Mouse (Mus musculus) thymus, adult 2 months (tissue): Measurements from ENCODE around the gene Arl15. TPM values are rescaled to one million over a fixed set of nuclear protein-coding genes. Genes with fewer than 3 reads are reported as not detected.
A peak's percentile ranks its signal among the peaks of the same experiment; 100 is the strongest.

Experiments used
- DNase-seq: peaks from one replicate; pipeline ENCODE4 v3.0.0; 2021
- H3K27ac ChIP-seq: fragments of 200-500 bp; 2 replicates; pipeline ENCODE4 v1.5.1; 2012; ENCODE audit warnings: low read length, control low read depth; ENCODE audit not compliant: control insufficient read depth, insufficient read depth
- H3K27me3 ChIP-seq: fragments of 200-500 bp; 2 replicates; pipeline ENCODE4 v1.6.1; 2012; ENCODE audit warnings: mild to moderate bottlenecking, low read length, moderate library complexity, mixed read lengths; ENCODE audit not compliant: control insufficient read depth, insufficient read depth
- H3K36me3 ChIP-seq: fragments of 200-500 bp; 2 replicates; pipeline ENCODE4 v1.6.1; 2012; ENCODE audit warnings: mild to moderate bottlenecking, low read length, moderate library complexity; ENCODE audit not compliant: control insufficient read depth, insufficient read depth
- H3K4me1 ChIP-seq: fragments of 200-500 bp; replicated peaks from 2 replicates; pipeline ENCODE4 v1.6.1; 2012; ENCODE audit warnings: low read length; ENCODE audit not compliant: control insufficient read depth, insufficient read depth
- H3K4me3 ChIP-seq: fragments of 200-500 bp; 2 replicates; pipeline ENCODE4 v1.5.1; 2012; ENCODE audit warnings: mild to moderate bottlenecking, low read length, control low read depth, moderate library complexity; ENCODE audit not compliant: control insufficient read depth, insufficient read depth
- CTCF ChIP-seq: fragments of 200-500 bp; IDR thresholded peaks from 2 replicates; pipeline ENCODE4 v1.5.1; 2012; ENCODE audit warnings: mild to moderate bottlenecking, control low read depth, low read length, moderate library complexity, borderline replicate concordance; ENCODE audit not compliant: control insufficient read depth, poor library complexity, insufficient read depth; ENCODE audit errors: extremely low read depth
- POLR2A ChIP-seq: fragments of 200-500 bp; IDR thresholded peaks from 2 replicates; pipeline ENCODE4 v1.6.1; 2012; ENCODE audit warnings: mild to moderate bottlenecking, low read length, control low read depth, moderate library complexity; ENCODE audit not compliant: control insufficient read depth, poor library complexity, insufficient read depth; ENCODE audit errors: extremely low read depth
- WGBS: fragments of 180-500 bp; shearing (Covaris S2); methylation state at CpG from one replicate; pipeline ENCODE4 v1.1.7; 2018; 5-methylcytosine and 5-hydroxymethylcytosine counted together
- polyA plus RNA-seq: library from polyadenylated mRNA; depleted of rRNA; stranded (reverse); fragments of >200 nt; gene quantifications from 2 replicates; pipeline ENCODE4 v1.2.3, GENCODE M21; 2012

Arl15 gene
- polyA plus RNA-seq, 1 experiment = 4.9 TPM

DNA sequence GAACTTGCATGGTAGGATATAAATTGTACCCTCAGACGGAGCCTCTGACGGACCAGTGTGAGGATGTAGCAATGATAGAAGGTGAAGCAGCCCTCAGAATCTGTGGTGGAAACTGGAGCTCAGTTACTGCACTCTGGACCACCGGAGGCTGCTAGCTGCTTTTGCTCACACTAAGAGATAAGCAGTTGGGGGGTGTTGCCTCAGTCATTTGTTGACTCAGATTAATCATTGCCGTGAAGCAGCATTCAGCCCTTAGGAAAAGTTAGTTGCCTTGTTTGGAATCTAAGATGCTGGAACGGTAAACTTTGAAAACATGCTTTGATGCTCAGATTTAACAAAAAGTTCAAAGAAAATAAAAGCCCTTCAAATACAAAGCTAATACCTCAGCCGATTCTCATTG, 270.7 kb downstream of the Arl15 start:
- Histone ChIP-seq H3K4me3 (no peak overlapping the region), H3K27me3 (no peaks in the 10 kb centered on the region), H3K36me3 (no peaks in the 10 kb centered on the region), H3K27ac (no peak overlapping the region), H3K4me1 (no peaks in the 10 kb centered on the region)
- TF ChIP-seq POLR2A = no peak
- no peak for TF ChIP-seq CTCF
- WGBS = 94% methylated on average over 6 of the region's 6 CpGs
- DNase-seq = no peak

GRCm38 (mm10) chr13:114068421-114068820, 274.1 kb downstream of the Arl15 start:
- Histone ChIP-seq H3K36me3 (no peaks in the 10 kb centered on the region), H3K27me3 (no peaks in the 10 kb centered on the region), H3K4me1 (no peaks in the 10 kb centered on the region), H3K27ac (no peak overlapping the region), H3K4me3 (no peak overlapping the region)
- WGBS = 99% methylated on average over 5 of the region's 5 CpGs
- TF ChIP-seq CTCF (no peak), POLR2A (no peak)
- DNase-seq = no peak

DNA sequence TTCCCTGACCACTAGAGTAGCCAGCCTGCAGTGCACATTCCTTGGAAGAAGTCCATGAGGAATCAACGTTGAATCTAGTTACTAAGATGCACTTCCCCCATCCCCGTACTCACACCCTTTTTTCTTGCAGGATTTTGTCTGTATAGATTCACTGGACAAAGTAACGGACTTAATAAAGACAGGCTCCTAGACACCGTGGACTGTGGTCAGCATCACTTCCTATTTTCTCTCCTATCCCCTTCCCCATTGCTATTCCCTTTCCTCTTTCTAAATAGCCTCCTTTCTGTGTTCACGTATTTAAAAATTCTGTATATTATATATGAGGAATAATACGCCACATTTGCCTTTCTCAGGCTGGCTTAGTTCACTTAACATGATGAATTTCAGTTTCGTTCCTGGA, 277.1 kb downstream of the Arl15 start:
- no peak overlapping the region for H3K4me3 ChIP-seq
- H3K36me3 ChIP-seq = no peaks in the 10 kb centered on the region
- no peak for DNase-seq
- no peaks in the 10 kb centered on the region for H3K27me3 ChIP-seq
- H3K4me1 ChIP-seq = no peaks in the 10 kb centered on the region
- TF ChIP-seq POLR2A (no peak), CTCF (no peak)
- H3K27ac ChIP-seq = no peak overlapping the region
- WGBS = 91% methylated on average over 7 of the region's 7 CpGs

- 90% methylated on average over 8 of the region's 8 CpGs for WGBS
- no peak overlapping the region for H3K27ac ChIP-seq
- DNase-seq = no peak
- H3K27me3 ChIP-seq = no peaks in the 10 kb centered on the region
- H3K36me3 ChIP-seq = no peaks in the 10 kb centered on the region
- no peak for TF ChIP-seq POLR2A
- no peak for TF ChIP-seq CTCF
- H3K4me3 ChIP-seq = no peak overlapping the region
- no peaks in the 10 kb centered on the region for H3K4me1 ChIP-seq
Measured at GRCm38 (mm10) chr13:114074471-114074870, 280.2 kb downstream of the Arl15 start.

DNA sequence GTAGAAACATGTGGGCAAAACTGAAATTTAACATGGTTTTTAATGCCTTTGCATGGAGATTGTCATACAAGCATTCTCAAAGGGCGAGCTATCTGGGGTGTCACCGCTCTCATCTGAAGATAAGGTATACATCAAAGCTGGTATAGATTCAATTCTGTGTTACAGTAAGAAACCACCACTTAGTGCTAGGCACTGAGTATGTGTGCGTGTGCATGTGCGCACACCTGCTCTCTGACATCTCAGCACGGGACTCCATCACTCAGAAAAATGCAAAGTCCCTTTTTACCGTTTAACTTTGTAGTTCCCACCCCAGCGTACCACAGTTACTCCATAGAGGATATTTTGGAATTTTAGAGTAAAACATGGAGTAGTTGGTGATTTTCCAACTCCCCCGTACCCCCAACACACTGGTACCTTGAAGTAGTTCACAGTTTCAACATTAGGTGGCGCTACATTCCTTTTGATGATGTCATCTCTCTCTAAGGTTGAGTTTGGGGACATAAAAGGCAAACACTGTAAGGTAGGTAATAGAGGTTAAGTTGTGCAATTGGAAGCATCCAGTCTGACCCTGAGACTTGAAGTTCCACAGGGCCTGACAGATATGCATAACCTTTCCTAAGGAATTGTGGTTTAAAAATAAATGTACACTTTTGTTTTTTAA, 281.5 kb downstream of the Arl15 start:
- Histone ChIP-seq H3K36me3 (no peaks in the 10 kb centered on the region), H3K4me3 (no peak overlapping the region), H3K4me1 (no peaks in the 10 kb centered on the region), H3K27ac (no peak overlapping the region), H3K27me3 (no peaks in the 10 kb centered on the region)
- 77% methylated on average over 9 of the region's 9 CpGs for WGBS
- peak; percentile 68 for DNase-seq
- no peak for TF ChIP-seq CTCF
- no peak for TF ChIP-seq POLR2A

DNA sequence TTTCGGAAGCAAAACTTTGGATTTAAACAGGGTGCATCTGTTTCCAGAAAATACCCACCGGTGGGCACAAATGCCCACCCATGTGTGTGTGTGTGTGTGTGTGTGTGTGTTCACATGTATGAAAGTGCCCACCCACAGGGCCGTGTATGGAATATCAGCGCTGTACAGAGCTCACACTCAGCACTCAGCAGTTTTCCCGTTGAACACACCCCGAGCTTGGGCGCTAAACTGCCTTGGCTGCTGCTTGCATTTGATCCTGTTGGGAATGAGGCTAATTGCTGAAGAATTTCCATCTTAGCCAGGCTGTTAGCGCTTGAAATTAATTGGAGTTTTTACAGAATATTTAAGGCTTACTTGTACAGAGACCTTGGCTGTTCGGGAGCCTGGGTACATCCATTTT, 282.9 kb downstream of the Arl15 start:
- no peaks in the 10 kb centered on the region for H3K4me1 ChIP-seq
- TF ChIP-seq POLR2A = no peak
- no peak for TF ChIP-seq CTCF
- WGBS = 95% methylated on average over 9 of the region's 9 CpGs
- H3K27me3 ChIP-seq = no peaks in the 10 kb centered on the region
- no peak overlapping the region for H3K27ac ChIP-seq
- H3K36me3 ChIP-seq = no peaks in the 10 kb centered on the region
- H3K4me3 ChIP-seq = no peak overlapping the region
- DNase-seq = no peak

- Histone ChIP-seq H3K4me1 (no peaks in the 10 kb centered on the region), H3K27me3 (no peaks in the 10 kb centered on the region), H3K4me3 (no peak overlapping the region), H3K36me3 (no peaks in the 10 kb centered on the region), H3K27ac (no peak overlapping the region)
- no peak for DNase-seq
- 78% methylated on average over 17 of the region's 17 CpGs for WGBS
- TF ChIP-seq CTCF (no peak), POLR2A (no peak)
Measured at GRCm38 (mm10) chr13:114077584-114078270, 283.4 kb downstream of the Arl15 start.
